Mouse (Mus musculus) gonadal fat pad, adult 2 months (tissue): ENCODE results near the gene Olfr1326-ps1. TPM values are rescaled to one million over a fixed set of nuclear protein-coding genes. Genes with fewer than 3 reads are reported as not detected.

ENCODE experiments used
- DNase-seq: peaks from one replicate; pipeline ENCODE4 v3.0.0-alpha.2; 2012; ENCODE audit warnings: low read depth
- polyA plus RNA-seq: library from polyadenylated mRNA; depleted of rRNA; stranded (reverse); fragments of >200 nt; gene quantifications from 2 replicates; pipeline ENCODE4 v1.2.3, GENCODE M21; 2012; rRNA removed

Gene Olfr1326-ps1
- not detected in 2 replicates for polyA plus RNA-seq

- DNase-seq, result no peak
Measured at GRCm38 (mm10) chrX:74574788-74575187, at the start of gene Olfr1326-ps1. TSS of gene Olfr1326-ps1 (minus strand) at chrX:74574888.

- no peak for DNase-seq
Measured at GRCm38 (mm10) chrX:74592379-74592778, 17.7 kb upstream of the Olfr1326-ps1 start, which contains the start of gene Olfr1325. TSS of gene Olfr1325 (plus strand) at chrX:74592679.

Other genes starting within 250 kb of the Olfr1326-ps1 start
- gene Plxna3, start 245.8 kb downstream of the Olfr1326-ps1 start, polyA plus RNA-seq, result 24.7 and 30.8 TPM in 2 replicates
- 84.5 and 107 TPM in 2 replicates for gene Lage3, start 221.3 kb downstream of the Olfr1326-ps1 start, polyA plus RNA-seq
- 47.6 and 59.2 TPM in 2 replicates for gene Ubl4a, start 201.7 kb downstream of the Olfr1326-ps1 start, polyA plus RNA-seq
- 27.1 and 30.5 TPM in 2 replicates for gene Slc10a3, start 201.5 kb downstream of the Olfr1326-ps1 start, polyA plus RNA-seq
- 64.3 and 70.1 TPM in 2 replicates for gene Fam3a, start 181.6 kb downstream of the Olfr1326-ps1 start, polyA plus RNA-seq
- 20.6 and 21.6 TPM in 2 replicates for gene Ikbkg, start 181.6 kb downstream of the Olfr1326-ps1 start, polyA plus RNA-seq
- 190 and 227 TPM in 2 replicates for gene G6pdx, start 145.7 kb downstream of the Olfr1326-ps1 start, polyA plus RNA-seq
- gene Gm6880, start 93.5 kb downstream of the Olfr1326-ps1 start, polyA plus RNA-seq, result not detected in 2 replicates
- not detected in 2 replicates for gene Olfr1325, start 17.8 kb upstream of the Olfr1326-ps1 start, polyA plus RNA-seq
- 0.27 and 0.60 TPM in 2 replicates for gene Gm5640, start 70.7 kb upstream of the Olfr1326-ps1 start, polyA plus RNA-seq
- not detected in 2 replicates for gene Gm6890, start 166.0 kb upstream of the Olfr1326-ps1 start, polyA plus RNA-seq